In the genomic region with DNA sequence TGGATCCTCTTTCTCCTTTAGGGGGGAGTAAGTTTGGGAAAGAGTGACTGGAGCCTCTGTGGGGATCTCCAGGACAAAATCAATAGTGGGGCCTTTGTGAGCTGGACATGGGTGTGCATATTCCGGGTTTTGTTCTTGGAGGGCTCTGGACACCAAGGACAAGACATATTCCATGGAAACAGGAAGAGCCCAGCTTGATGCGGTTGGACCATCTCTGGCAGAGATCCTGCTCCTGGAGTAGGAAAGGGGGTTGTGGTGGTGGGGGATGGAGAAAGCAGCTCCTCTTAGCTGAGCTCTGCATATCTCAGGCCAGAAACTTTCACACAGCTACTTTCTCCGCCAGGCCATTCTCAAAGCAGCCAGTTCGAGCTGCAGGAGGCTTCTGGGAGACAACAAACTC, we compare ENCODE assay signal across 14 mouse cellular contexts. TPM values are rescaled to one million over a fixed set of nuclear protein-coding genes. Genes with fewer than 3 reads are reported as not detected.
DNase-seq lines count a peak whose midpoint lies in the region; ATAC-seq and TF ChIP-seq lines count a peak whose summit lies in the region.
"Had no signal": no experiment of that assay in that cellular context is flagged by ENCODE, and none has a peak within 500 bp of the region (broad histone marks: within the 10 kb centered on the region; RNA-seq: fewer than 3 reads in every experiment).

No protein-coding gene starts in this region.

- no peaks in the 10 kb centered on the region for H3K9me3 ChIP-seq in heart, embryonic 13.5 days
- H3K9me3 ChIP-seq in kidney, postnatal 0 days (replicated peaks; ENCODE audit: low read length) = no peaks in the 10 kb centered on the region
- H3K9me3 ChIP-seq in limb, embryonic 10.5 days (replicated peaks) = no peaks in the 10 kb centered on the region
- H3K9me3 ChIP-seq: liver, embryonic 15.5 days had no signal

- H3K4me1 ChIP-seq in heart, embryonic 13.5 days = peaks cover 21% of the 10 kb centered on the region
- H3K4me1 ChIP-seq in kidney, postnatal 0 days (replicated peaks; ENCODE audit: insufficient read depth, low read length) = no peaks in the 10 kb centered on the region
- peaks cover 9% of the 10 kb centered on the region for H3K4me1 ChIP-seq in limb, embryonic 10.5 days

- ATAC-seq in heart, embryonic 13.5 days (ENCODE audit: extremely low read depth, insufficient number of reproducible peaks, low FRiP score, low TSS enrichment) = no peak
- no peak for ATAC-seq in kidney, postnatal 0 days (replicated peaks; ENCODE audit: low FRiP score, low read depth)
- ATAC-seq: forebrain, postnatal 0 days had no signal

- DNase-seq in heart, postnatal 10 days = no peak
- no peak for DNase-seq in kidney, postnatal 0 days (ENCODE audit: low spot score)
- no peak for DNase-seq in kidney, postnatal 10 days
- DNase-seq in limb, embryonic 10.5 days (ENCODE audit: low spot score) = no peak
- peak; percentile 64 for DNase-seq in lung, postnatal 25 days (ENCODE audit: low spot score)
- DNase-seq in left cerebral cortex, adult 2 months (ENCODE audit: extremely low spot score in 1 of 2, low spot score in 2 of 2) = no peak
- no peak for DNase-seq in cerebellum, adult 11 months
- DNase-seq: cerebellum, postnatal 10 days; forebrain, postnatal 0 days; midbrain, embryonic 14.5 days; right cerebral cortex, adult 18-20 months; thymus, postnatal 36 days had no signal

- H3K27me3 ChIP-seq in heart, embryonic 13.5 days (replicated peaks) = peaks cover 25% of the 10 kb centered on the region
- H3K27me3 ChIP-seq in kidney, postnatal 0 days (ENCODE audit: insufficient read depth, low read length) = no peaks in the 10 kb centered on the region
- peaks cover 20% of the 10 kb centered on the region; the same call in 1 of the 2 replicates for H3K27me3 ChIP-seq in limb, embryonic 10.5 days (ENCODE audit: low read depth, poor library complexity, severe bottlenecking)

- intact Hi-C loops in heart, postnatal 10 days (cut with DNase I) = loop anchor here (5.0 kb wide), 1 partner anchor 33 kb away; no protein-coding TSS in a partner anchor
- intact Hi-C loops in left cerebral cortex, adult 2 months (cut with DNase I) = no loop called here

- peak overlapping the region; percentile 33 for H3K4me3 ChIP-seq in heart, embryonic 13.5 days
- H3K4me3 ChIP-seq in kidney, postnatal 0 days (replicated peaks; ENCODE audit: low read depth, low read length) = peak overlapping the region; percentile 28
- peak overlapping the region; percentile 16 for H3K4me3 ChIP-seq in limb, embryonic 10.5 days
- no peak overlapping the region for H3K4me3 ChIP-seq in left cerebral cortex, adult 2 months
- H3K4me3 ChIP-seq: liver, embryonic 15.5 days had no signal

- H3K9ac ChIP-seq in heart, embryonic 13.5 days = peak overlapping the region; percentile 56
- H3K9ac ChIP-seq in kidney, postnatal 0 days (ENCODE audit: low read depth, low read length) = peak overlapping the region; percentile 14; the same call in 1 of the 2 replicates
- H3K9ac ChIP-seq: forebrain, postnatal 0 days; liver, embryonic 15.5 days had no signal

- no peaks in the 10 kb centered on the region for H3K36me3 ChIP-seq in heart, embryonic 13.5 days
- H3K36me3 ChIP-seq in kidney, postnatal 0 days (ENCODE audit: insufficient read depth, low read length) = no peaks in the 10 kb centered on the region
- no peaks in the 10 kb centered on the region for H3K36me3 ChIP-seq in limb, embryonic 10.5 days
- H3K36me3 ChIP-seq: liver, embryonic 15.5 days had no signal

- peak overlapping the region; percentile 24 for H3K4me2 ChIP-seq in heart, embryonic 13.5 days
- peak overlapping the region; percentile 23; the same call in 1 of the 2 replicates for H3K4me2 ChIP-seq in kidney, postnatal 0 days (ENCODE audit: low read length)
- H3K4me2 ChIP-seq: liver, embryonic 15.5 days had no signal

- peak overlapping the region; percentile 43 for H3K27ac ChIP-seq in heart, embryonic 13.5 days (replicated peaks)
- H3K27ac ChIP-seq in kidney, postnatal 0 days = 0 out of 2 replicates have a peak overlapping the region, but pooled peaks have one; percentile 26
- no peak overlapping the region for H3K27ac ChIP-seq in limb, embryonic 10.5 days
- no peak overlapping the region for H3K27ac ChIP-seq in left cerebral cortex, adult 2 months
- H3K27ac ChIP-seq: liver, embryonic 15.5 days had no signal

- 22% methylated on average over 4 of the region's 4 CpGs for WGBS in heart, embryonic 13.5 days
- 67% methylated on average over 4 of the region's 4 CpGs for WGBS in kidney, postnatal 0 days
- WGBS in limb, embryonic 10.5 days = 54% methylated on average over 4 of the region's 4 CpGs

- no peak for TF ChIP-seq CTCF in kidney, postnatal 0 days (IDR thresholded peaks at IDR 0.05; ENCODE audit: low read depth)
- TF ChIP-seq CTCF in left cerebral cortex, adult 2 months (IDR thresholded peaks at IDR 0.05) = no peak

RNA-seq across cellular contexts. Expression of a gene that starts 3.4 kb away (rescaled TPM):
- 22.3 and 27.8 TPM in 2 replicates for polyA plus RNA-seq in heart, embryonic 13.5 days (2015; fragmentation: Nextera tagmentation; extraction: Ambion mirVana)
- 100 to 1,000 TPM; 149 to 219 TPM for total RNA-seq in heart, postnatal 10 days (2021)
- 77.7 and 81.3 TPM in 2 replicates for polyA plus RNA-seq in kidney, postnatal 0 days (2015; fragmentation: Nextera tagmentation; extraction: Ambion mirVana)
- 32.9 and 40.6 TPM in 2 replicates for polyA plus RNA-seq in limb, embryonic 10.5 days (2016; fragmentation: Nextera tagmentation; extraction: Ambion mirVana)
- total RNA-seq in left cerebral cortex, adult 2 months (2021) = under 1 TPM; 0.30 to 0.38 TPM

RNA-seq across cellular contexts. Expression of a gene that starts 57.6 kb away (rescaled TPM):
- polyA plus RNA-seq in heart, embryonic 13.5 days (2015; fragmentation: Nextera tagmentation; extraction: Ambion mirVana) = 0.32 and 0.35 TPM in 2 replicates
- 1 to 10 TPM; 3.5 to 6.3 TPM for total RNA-seq in heart, postnatal 10 days (2021)
- polyA plus RNA-seq in kidney, postnatal 0 days (2015; fragmentation: Nextera tagmentation; extraction: Ambion mirVana) = 0.47 and 0.84 TPM in 2 replicates
- polyA plus RNA-seq in limb, embryonic 10.5 days (2016; fragmentation: Nextera tagmentation; extraction: Ambion mirVana) = 0.19 and 0.31 TPM in 2 replicates
- 10 to 100 TPM; 32.8 to 36.5 TPM for total RNA-seq in left cerebral cortex, adult 2 months (2021)

Comparison
In these comparisons a context has a peak if more than half of its experiments do, and no peak if none do; other contexts are left out.
1. H3K27ac ChIP-seq: peak in heart, embryonic 13.5 days (single experiment) and kidney, postnatal 0 days (single experiment); none in limb, embryonic 10.5 days (single experiment) and left cerebral cortex, adult 2 months (single experiment).